In the genomic region with DNA sequence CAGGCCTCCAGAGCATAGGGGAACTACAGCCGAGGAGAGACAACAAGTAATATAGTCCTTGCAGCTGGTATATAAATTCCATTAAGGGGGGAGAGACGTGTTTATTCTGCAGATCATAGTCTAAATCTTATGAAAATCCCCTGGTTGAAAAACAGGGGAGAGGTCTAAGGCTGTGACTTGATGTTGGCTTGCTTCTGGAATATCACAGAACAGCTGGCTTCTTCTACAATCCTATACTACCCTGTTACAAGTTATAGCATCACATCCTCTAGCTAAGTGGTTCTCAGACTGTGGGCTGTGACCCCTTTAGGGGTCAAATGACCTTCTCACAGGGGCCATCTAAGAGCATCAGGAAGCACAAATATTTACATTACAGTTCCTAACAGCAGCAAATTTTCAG, we compare ENCODE assay signal across 16 mouse cellular contexts.
"Had no signal": no experiment of that assay in that cellular context is flagged by ENCODE, and none has a peak within 500 bp of the region (broad histone marks: within the 10 kb centered on the region; RNA-seq: fewer than 3 reads in every experiment).

No protein-coding gene starts in this region.

- H3K27me3 ChIP-seq: neural tube, embryonic 13.5 days; neural tube, embryonic 15.5 days; stomach, embryonic 15.5 days had no signal

- H3K36me3 ChIP-seq: neural tube, embryonic 13.5 days; neural tube, embryonic 15.5 days; stomach, embryonic 15.5 days had no signal

- H3K4me2 ChIP-seq: neural tube, embryonic 13.5 days; neural tube, embryonic 15.5 days; stomach, embryonic 15.5 days had no signal

- H3K4me3 ChIP-seq: neural tube, embryonic 13.5 days; neural tube, embryonic 15.5 days; stomach, embryonic 15.5 days had no signal

- DNase-seq: retina, postnatal 1 day; right cerebral cortex, adult 18-20 months; right cerebral cortex, postnatal 14 days; right cerebral cortex, postnatal 25 days; right cerebral cortex, postnatal 4 days; spleen, adult 18-20 months; thymus, adult 18-20 months; thymus, adult 2 months; thymus, postnatal 14 days; thymus, postnatal 25 days; thymus, postnatal 36 days; thymus, postnatal 4 days had no signal

- H3K27ac ChIP-seq: neural tube, embryonic 13.5 days; neural tube, embryonic 15.5 days; stomach, embryonic 15.5 days; stomach, postnatal 0 days had no signal

- H3K9ac ChIP-seq: neural tube, embryonic 13.5 days; neural tube, embryonic 15.5 days; stomach, embryonic 15.5 days had no signal

- H3K9me3 ChIP-seq: neural tube, embryonic 13.5 days; neural tube, embryonic 15.5 days; stomach, embryonic 15.5 days had no signal
